Mouse (Mus musculus): ENCODE measurements around the gene Cacng8. TPM values are rescaled to one million over a fixed set of nuclear protein-coding genes. Genes with fewer than 3 reads are reported as not detected.

Cacng8 gene
- polyA plus RNA-seq (2014; fragmentation: Illumina TruSeq; extraction: RNeasy Lipid Tissue Mini Kit (QIAGEN cat#74804); ENCODE audit: low read depth, low replicate concordance): not detected

GRCm38 (mm10) chr7:3390413-3391080 lies at the start of gene Cacng8:
Cacng8 (plus strand) TSS chr7:3390683.

GRCm38 (mm10) chr7:3423895-3424294 lies 33.4 kb downstream of the Cacng8 start, which contains the start of gene Cacng6:
Cacng6 (plus strand) TSS chr7:3424195.

Other genes with a start within 250 kb of the Cacng8 start
- gene AU018091, start 221.5 kb upstream of the Cacng8 start, polyA plus RNA-seq (2014; fragmentation: Illumina TruSeq; extraction: RNeasy Lipid Tissue Mini Kit (QIAGEN cat#74804); ENCODE audit: low read depth, low replicate concordance): not detected
- gene Nlrp12, start 140.9 kb upstream of the Cacng8 start, polyA plus RNA-seq (2014; fragmentation: Illumina TruSeq; extraction: RNeasy Lipid Tissue Mini Kit (QIAGEN cat#74804); ENCODE audit: low read depth, low replicate concordance): not detected
- gene Myadm, start 101.6 kb upstream of the Cacng8 start, polyA plus RNA-seq (2014; fragmentation: Illumina TruSeq; extraction: RNeasy Lipid Tissue Mini Kit (QIAGEN cat#74804); ENCODE audit: low read depth, low replicate concordance): 135 TPM
- 2.2 TPM for gene Prkcg, start 101.5 kb upstream of the Cacng8 start, polyA plus RNA-seq (2014; fragmentation: Illumina TruSeq; extraction: RNeasy Lipid Tissue Mini Kit (QIAGEN cat#74804); ENCODE audit: low read depth, low replicate concordance)
- 4.3 TPM for gene Cacng7, start 57.7 kb upstream of the Cacng8 start, polyA plus RNA-seq (2014; fragmentation: Illumina TruSeq; extraction: RNeasy Lipid Tissue Mini Kit (QIAGEN cat#74804); ENCODE audit: low read depth, low replicate concordance)
- 4.2 TPM for gene Cacng6, start 33.5 kb downstream of the Cacng8 start, polyA plus RNA-seq (2014; fragmentation: Illumina TruSeq; extraction: RNeasy Lipid Tissue Mini Kit (QIAGEN cat#74804); ENCODE audit: low read depth, low replicate concordance)
- gene Tarm1, start 111.9 kb downstream of the Cacng8 start, polyA plus RNA-seq (2014; fragmentation: Illumina TruSeq; extraction: RNeasy Lipid Tissue Mini Kit (QIAGEN cat#74804); ENCODE audit: low read depth, low replicate concordance): not detected
- gene Oscar, start 225.5 kb downstream of the Cacng8 start, polyA plus RNA-seq (2014; fragmentation: Illumina TruSeq; extraction: RNeasy Lipid Tissue Mini Kit (QIAGEN cat#74804); ENCODE audit: low read depth, low replicate concordance): not detected
- 1,418 TPM for gene Ndufa3, start 226.7 kb downstream of the Cacng8 start, polyA plus RNA-seq (2014; fragmentation: Illumina TruSeq; extraction: RNeasy Lipid Tissue Mini Kit (QIAGEN cat#74804); ENCODE audit: low read depth, low replicate concordance)
- 21.6 TPM for gene Tfpt, start 239.2 kb downstream of the Cacng8 start, polyA plus RNA-seq (2014; fragmentation: Illumina TruSeq; extraction: RNeasy Lipid Tissue Mini Kit (QIAGEN cat#74804); ENCODE audit: low read depth, low replicate concordance)
- 32.6 TPM for gene Prpf31, start 239.3 kb downstream of the Cacng8 start, polyA plus RNA-seq (2014; fragmentation: Illumina TruSeq; extraction: RNeasy Lipid Tissue Mini Kit (QIAGEN cat#74804); ENCODE audit: low read depth, low replicate concordance)

All from heart, adult 10 weeks (tissue).